ENCODE assay signal across 8 mouse cellular contexts in genomic region chr1:93658559-93658958, GRCm38 (mm10). TPM values are rescaled to one million over a fixed set of nuclear protein-coding genes. Genes with fewer than 3 reads are reported as not detected.
DNase-seq lines count a peak whose midpoint lies in the region; ATAC-seq and TF ChIP-seq lines count a peak whose summit lies in the region.
"Not testable (repeated sequence)": the region's sequence is repeated elsewhere in the genome, so short reads cannot be mapped to it uniquely, and the experiment has no call there.

Stk25 (minus strand) TSS chr1:93658659.

- H3K4me2 ChIP-seq in hindbrain, embryonic 14.5 days (replicated peaks); liver, embryonic 14.5 days (ENCODE audit: low read depth); midbrain, embryonic 16.5 days (ENCODE audit: low read length): not testable (repeated sequence)

- H3K4me3 ChIP-seq in forebrain, embryonic 10.5 days; heart, adult 2 months; hindbrain, embryonic 14.5 days (replicated peaks; ENCODE audit: low read length); liver, embryonic 14.5 days (ENCODE audit: insufficient read depth in 1 of 2, low read depth in 2 of 2, low read length in 2 of 2); midbrain, embryonic 16.5 days (ENCODE audit: low read depth, low read length): not testable (repeated sequence)

- TF ChIP-seq CTCF in heart, adult 2 months (IDR thresholded peaks at IDR 0.05); liver, embryonic 14.5 days (IDR thresholded peaks at IDR 0.05; ENCODE audit: low read depth): not testable (repeated sequence)

- H3K9me3 ChIP-seq in forebrain, embryonic 10.5 days; hindbrain, embryonic 14.5 days (ENCODE audit: control insufficient read depth, low read length); liver, embryonic 14.5 days (ENCODE audit: control insufficient read depth, low read length); midbrain, embryonic 16.5 days (replicated peaks; ENCODE audit: control insufficient read depth, low read length, poor library complexity, severe bottlenecking): not testable (repeated sequence)

- not testable (repeated sequence) for H3K27me3 ChIP-seq in forebrain, embryonic 10.5 days (ENCODE audit: poor library complexity, severe bottlenecking); heart, adult 2 months (ENCODE audit: control insufficient read depth, insufficient read depth, low read length); hindbrain, embryonic 14.5 days (ENCODE audit: control insufficient read depth, insufficient read depth, low read length); liver, embryonic 14.5 days (ENCODE audit: control insufficient read depth, insufficient read depth, low read length); midbrain, embryonic 16.5 days (ENCODE audit: control insufficient read depth, insufficient read depth, low read depth, low read length)

- not testable (repeated sequence) for DNase-seq in adrenal gland, postnatal 10 days; forebrain, embryonic 10.5 days (ENCODE audit: extremely low spot score, low spot score); heart, adult 2 months; hindbrain, embryonic 14.5 days (ENCODE audit: low spot score); layer of hippocampus, postnatal 25 days (ENCODE audit: extremely low spot score in 1 of 2, low spot score in 1 of 2); liver, embryonic 14.5 days (ENCODE audit: low read depth in 3 of 3, low spot score in 3 of 3); urinary bladder, adult 2 months (ENCODE audit: low spot score)

- not testable (repeated sequence) for TF ChIP-seq POLR2A in heart, adult 2 months (IDR thresholded peaks at IDR 0.05; ENCODE audit: insufficient read depth, low read depth, low read length)

- intact Hi-C loops in heart, adult 2 months (cut with DNase I), result not testable (repeated sequence)

- H3K79me2 ChIP-seq in heart, adult 2 months (replicated peaks; ENCODE audit: control insufficient read depth, insufficient read depth, low read length), result not testable (repeated sequence)

- not testable (repeated sequence) for H3K36me3 ChIP-seq in forebrain, embryonic 10.5 days (replicated peaks); heart, adult 2 months (ENCODE audit: control insufficient read depth, insufficient read depth, low read length); hindbrain, embryonic 14.5 days (replicated peaks; ENCODE audit: control insufficient read depth, insufficient read depth); liver, embryonic 14.5 days (replicated peaks; ENCODE audit: control insufficient read depth, insufficient read depth, low read depth); midbrain, embryonic 16.5 days (ENCODE audit: control insufficient read depth, insufficient read depth, low read length)

- peaks cover 12% of the 10 kb centered on the region; the same call in 1 of the 2 replicates for H3K4me1 ChIP-seq in forebrain, embryonic 10.5 days
- not testable (repeated sequence) for H3K4me1 ChIP-seq in heart, adult 2 months (ENCODE audit: control insufficient read depth, insufficient read depth, low read length); hindbrain, embryonic 14.5 days (replicated peaks; ENCODE audit: control insufficient read depth, insufficient read depth, low read length); liver, embryonic 14.5 days (replicated peaks; ENCODE audit: control insufficient read depth in 2 of 2, insufficient read depth in 2 of 2, low read length in 1 of 2); midbrain, embryonic 16.5 days (ENCODE audit: control insufficient read depth, insufficient read depth, low read length)

- not testable (repeated sequence) for ATAC-seq in hindbrain, embryonic 14.5 days (ENCODE audit: low FRiP score); liver, embryonic 14.5 days (ENCODE audit: insufficient read depth); midbrain, embryonic 16.5 days

- peak within 1 kb of the TSS; percentile 26; the same call in 1 of the 2 replicates for H3K27ac ChIP-seq in forebrain, embryonic 10.5 days
- not testable (repeated sequence) for H3K27ac ChIP-seq in heart, adult 2 months; hindbrain, embryonic 14.5 days; liver, embryonic 14.5 days; midbrain, embryonic 16.5 days (ENCODE audit: low read length)

- not testable (repeated sequence) for TF ChIP-seq EP300 in heart, adult 2 months (IDR thresholded peaks at IDR 0.05; ENCODE audit: insufficient read depth, low read depth, low read length); liver, embryonic 14.5 days (IDR thresholded peaks at IDR 0.05; ENCODE audit: low read depth)

- H3K9ac ChIP-seq in heart, adult 2 months (ENCODE audit: low read depth, low read length); hindbrain, embryonic 14.5 days; liver, embryonic 14.5 days (replicated peaks); midbrain, embryonic 16.5 days (ENCODE audit: low read depth, low read length): not testable (repeated sequence)

RNA-seq across cellular contexts. Expression of gene Stk25, which starts in this region (rescaled TPM):
- 100 to 1,000 TPM; 112 to 134 TPM for total RNA-seq in adrenal gland, postnatal 10 days (2021)
- polyA plus RNA-seq in forebrain, embryonic 10.5 days (2016; fragmentation: Nextera tagmentation; extraction: Ambion mirVana), result 156 and 166 TPM in 2 replicates
- total RNA-seq in heart, adult 2 months (2021), result 100 to 1,000 TPM in 1 of 2 experiments, 10 to 100 TPM in 1; 81.2 to 104 TPM
- polyA plus RNA-seq in heart, adult 2 months (2012; rRNA removed), result 90.4 and 143 TPM in 2 replicates
- 354 and 373 TPM in 2 replicates for polyA plus RNA-seq in hindbrain, embryonic 14.5 days (2014; fragmentation: Nextera tagmentation; extraction: Ambion mirVana)
- 100 to 1,000 TPM; 413 to 416 TPM for total RNA-seq in layer of hippocampus, postnatal 25 days (2021)
- 28.4 and 39.2 TPM in 2 replicates for polyA plus RNA-seq in liver, embryonic 14.5 days (2012; rRNA removed)
- polyA plus RNA-seq in liver, embryonic 14.5 days (2014; fragmentation: Nextera tagmentation; extraction: Ambion mirVana), result 39.9 and 41.1 TPM in 2 replicates
- polyA plus RNA-seq in midbrain, embryonic 16.5 days (2015; fragmentation: Nextera tagmentation; extraction: Ambion mirVana), result 347 and 394 TPM in 2 replicates
- 141 and 169 TPM in 2 replicates for polyA plus RNA-seq in urinary bladder, adult 2 months (2012; rRNA removed)
